Mouse (Mus musculus) lung, adult 18-20 months (tissue): ENCODE results near the gene Fgf22.
"Not testable (repeated sequence)": the region's sequence is repeated elsewhere in the genome, so short reads cannot be mapped to it uniquely, and the experiment has no call there.

ENCODE experiments used
- DNase-seq, 2 experiments: peaks; one replicate each; pipeline ENCODE4 v3.0.0; 2022; ENCODE audit warnings: mixed read lengths in 2 of 2

Gene Fgf22

DNA sequence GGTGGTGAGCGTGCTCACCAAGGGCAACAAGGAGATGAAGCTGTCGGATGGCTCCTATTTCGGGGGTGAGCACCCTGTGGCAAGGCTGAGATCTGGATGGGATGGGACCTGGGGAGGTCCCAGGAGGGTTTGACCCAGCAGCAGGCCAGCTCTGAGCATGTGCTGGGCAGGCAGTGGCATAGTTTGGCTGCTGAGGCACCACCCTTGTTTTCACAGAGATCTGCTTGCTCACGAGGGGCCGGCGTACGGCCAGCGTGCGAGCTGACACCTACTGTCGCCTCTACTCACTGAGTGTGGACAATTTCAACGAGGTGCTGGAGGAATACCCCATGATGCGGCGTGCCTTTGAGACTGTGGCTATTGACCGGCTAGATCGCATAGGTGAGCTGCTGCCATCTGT lies 21.0 kb upstream of the Fgf22 start:
- DNase-seq = no peak

DNA sequence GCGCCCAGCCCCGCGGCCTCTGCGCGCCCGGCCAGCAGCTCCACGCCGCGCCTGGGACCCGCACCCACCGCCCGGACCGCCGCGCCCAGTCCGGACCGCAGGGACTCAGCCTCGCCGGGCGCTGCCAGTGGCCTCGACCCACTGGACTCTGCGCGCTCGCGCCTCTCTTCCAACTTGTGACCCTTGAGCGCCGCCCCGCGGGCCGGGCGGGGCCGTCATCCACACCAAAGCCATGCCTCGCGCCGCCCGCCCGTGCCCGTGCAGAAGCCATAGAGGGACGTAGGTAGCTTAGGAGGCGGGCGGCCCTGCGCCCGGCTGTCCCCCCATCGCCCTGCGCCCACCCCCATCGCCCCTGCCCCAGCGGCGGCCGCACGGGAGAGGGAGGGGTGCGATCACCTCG lies 19.5 kb upstream of the Fgf22 start:
- no peak for DNase-seq

DNA sequence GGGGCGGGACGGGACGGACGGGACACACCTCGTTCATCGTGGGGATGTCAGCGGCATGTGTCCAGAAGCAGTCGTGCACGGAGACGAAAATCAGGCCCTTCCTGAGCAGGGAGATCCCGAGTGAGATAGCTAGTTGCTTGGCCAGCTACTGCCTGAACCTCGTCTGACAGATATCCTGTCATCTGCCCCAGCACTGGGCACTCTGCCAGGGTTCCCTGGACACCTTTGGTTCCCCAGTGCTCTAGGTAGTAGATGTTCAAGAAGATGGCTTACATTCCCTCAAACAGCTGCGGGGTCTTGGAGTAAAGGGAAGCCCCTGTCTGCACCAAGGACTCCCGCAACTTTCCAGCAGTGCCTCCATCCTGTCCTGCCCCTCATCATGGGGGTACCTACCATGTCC lies 18.2 kb upstream of the Fgf22 start:
- DNase-seq = no peak

DNA sequence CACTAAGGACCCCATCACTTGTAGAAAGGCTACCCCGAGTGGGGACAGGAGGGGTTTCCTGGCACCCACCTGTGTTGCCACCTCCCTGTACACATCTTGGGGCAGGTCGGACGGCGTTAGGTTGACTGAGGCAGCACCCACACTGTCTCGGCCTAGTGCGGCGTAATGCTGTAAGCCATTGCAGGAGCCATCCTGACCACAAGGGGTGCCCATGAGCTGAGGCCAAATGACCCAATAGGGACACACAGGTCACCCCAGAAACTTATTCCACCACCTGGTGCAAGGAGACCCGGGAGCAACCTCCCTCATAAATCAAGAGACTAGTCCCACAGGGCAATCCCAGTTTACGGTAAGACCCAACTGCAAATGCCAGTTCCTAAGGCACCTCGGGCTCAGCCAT lies 16.6 kb upstream of the Fgf22 start:
- DNase-seq = peak in 1 of 2 experiments; percentile 23

DNA sequence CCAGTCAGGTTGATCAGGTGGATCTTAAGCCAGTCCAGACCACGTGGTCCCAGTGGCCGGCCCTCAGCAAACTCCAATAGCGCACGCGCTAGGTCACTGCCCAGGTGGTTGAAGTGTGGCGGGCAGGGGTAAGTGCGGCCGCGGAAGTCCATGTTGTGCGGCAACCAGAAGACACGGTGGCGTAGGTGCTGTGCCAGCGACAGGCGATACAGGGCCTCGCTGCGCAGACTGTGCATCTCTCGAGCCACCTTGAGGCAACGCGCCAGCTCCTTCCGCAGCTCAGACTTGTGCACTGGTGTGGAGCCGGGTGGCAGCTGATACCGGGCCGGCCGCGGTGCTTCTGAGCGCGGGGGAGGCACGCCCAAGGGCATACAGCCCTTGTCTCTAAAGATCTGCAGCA lies 15.6 kb upstream of the Fgf22 start:
- DNase-seq = no peak

DNA sequence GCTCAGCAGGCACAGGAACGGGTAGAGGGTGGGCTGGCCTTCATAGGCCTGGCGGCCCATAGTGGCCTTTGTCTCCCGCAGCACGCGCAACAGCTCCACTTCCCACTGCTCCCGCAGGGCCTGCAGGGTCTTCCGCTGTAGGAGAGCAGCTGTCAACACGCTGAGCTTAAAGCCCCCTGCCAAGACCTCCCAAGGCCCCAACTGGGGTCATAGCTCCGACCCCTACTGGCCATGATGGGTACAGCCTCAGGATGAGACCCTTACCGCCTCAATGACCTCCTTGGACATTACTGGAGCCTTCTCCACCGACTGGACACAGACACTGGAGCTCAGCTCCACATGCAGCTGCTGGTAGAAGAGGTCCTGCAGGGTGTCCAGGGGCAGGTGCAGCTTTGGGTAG lies 14.0 kb upstream of the Fgf22 start:
- DNase-seq = no peak

DNA sequence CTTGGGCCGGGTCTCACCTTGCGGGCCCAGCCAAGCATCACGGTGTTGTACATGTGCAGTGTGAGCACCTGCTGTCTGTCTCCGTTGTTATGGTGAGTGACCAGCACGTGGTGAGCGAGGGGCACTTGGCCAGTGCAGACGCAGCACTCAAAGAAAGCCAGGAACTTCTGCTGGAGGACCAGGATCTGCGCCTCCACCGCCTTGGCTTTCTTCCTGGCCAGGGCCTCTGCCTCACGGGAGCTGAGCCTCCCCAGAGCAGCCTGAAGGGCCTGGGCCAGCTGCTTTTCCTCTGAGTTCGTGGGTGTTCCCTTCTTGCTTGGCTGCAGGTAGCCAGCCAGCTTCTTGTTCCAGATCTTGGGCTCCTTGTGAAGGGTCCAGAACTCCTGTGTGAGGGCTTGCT lies 11.7 kb upstream of the Fgf22 start:
- DNase-seq = no peak

DNA sequence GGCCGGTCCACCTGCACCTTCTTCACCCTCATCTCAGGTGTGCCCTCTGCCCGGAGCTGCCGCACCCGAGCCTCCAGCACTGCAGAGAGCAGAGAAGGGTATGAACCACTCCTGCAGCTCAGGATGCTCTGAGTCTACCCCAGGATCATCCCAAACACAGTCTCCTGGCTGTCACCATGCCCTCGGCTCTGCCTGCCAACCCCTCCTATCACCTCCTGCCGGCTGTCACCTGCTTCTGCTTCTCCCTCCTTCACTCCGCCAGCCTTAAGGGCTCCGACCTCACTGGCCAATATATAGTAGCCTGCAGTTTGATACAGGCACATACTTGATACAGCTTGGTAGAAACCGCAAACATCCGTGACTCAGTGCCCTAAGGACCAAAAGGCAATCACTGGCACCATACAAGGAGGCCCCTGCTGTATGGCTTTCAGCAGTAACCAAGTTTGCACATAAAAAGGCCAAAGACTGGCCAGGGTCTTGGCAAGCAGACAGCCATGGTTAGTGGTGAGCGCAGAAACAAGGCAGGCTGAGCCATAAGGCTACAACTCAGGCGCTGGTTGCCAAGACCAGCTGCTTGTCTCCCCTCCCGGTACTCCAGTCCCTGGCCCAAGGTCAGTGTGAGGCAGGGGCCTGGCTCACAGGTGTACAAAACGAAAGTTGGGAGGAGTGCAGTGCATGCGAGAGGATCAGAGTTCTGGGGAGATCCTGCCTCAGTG lies 11.1 kb upstream of the Fgf22 start:
- no peak for DNase-seq

DNA sequence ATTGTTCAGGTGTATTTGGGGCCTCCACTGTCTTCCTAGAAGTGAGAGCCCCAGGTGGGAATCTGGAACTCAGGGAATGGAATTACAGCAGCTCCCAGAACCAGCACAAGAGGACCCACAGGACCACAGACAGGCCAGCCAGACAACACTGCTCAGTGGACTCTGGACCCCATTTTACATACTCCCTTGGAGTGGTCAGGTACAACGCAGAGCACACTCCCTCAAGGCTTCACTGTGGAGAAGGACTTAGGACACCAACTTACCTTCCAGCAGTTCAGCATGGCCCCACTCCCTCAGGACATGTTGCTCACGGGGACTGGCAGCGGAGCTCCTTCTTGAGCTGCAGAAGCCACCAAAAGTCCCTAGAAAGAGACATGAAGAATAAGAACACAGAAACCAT lies 9.5 kb upstream of the Fgf22 start:
- DNase-seq = no peak

DNA sequence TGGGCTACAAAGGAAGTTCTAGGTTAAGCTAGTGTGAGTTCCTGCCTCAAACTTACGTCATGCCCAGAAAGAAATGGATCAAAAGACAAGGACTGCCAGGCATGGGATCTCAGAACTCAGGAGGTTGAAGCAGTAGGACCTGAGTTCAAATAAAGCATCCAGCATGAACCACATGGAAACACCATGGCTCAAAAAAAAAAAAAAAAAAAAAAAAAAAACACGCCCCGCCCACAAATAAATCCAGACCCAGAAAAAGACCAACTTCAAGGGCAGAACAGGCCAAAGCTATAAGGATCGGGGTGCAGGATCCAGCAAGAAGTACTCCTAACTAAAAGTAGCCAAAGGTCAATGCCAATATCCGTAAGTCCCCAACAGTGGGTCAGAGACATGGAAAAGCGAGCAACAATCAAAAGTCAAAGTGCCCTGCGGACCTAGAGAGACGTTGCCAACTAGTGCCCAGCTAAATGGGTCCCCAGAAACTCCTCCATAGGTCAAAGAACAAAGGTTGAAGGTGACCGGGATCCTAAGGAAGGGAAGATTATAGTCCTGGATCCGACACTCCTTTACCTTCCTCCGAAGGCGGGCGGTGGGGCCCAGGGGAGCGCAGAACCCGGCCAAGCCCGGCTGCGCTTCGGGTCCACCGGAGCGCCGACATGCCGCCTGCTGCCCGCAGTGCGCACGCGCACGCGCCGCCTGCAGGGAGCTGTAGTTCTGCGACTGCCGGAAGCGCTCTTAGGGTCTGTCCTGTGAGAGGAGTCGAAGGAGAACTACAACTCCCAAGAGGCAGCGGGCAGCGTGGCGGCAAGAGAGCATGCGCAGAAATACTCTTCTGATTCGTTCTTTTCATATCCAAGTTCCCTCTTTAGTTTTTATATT lies 8.7 kb upstream of the Fgf22 start, which contains the start of gene Polrmt:
Gene Polrmt (minus strand): TSS at position 684 of the 876 bp plus-strand sequence.
- DNase-seq = peak; percentile 97 to 98

DNA sequence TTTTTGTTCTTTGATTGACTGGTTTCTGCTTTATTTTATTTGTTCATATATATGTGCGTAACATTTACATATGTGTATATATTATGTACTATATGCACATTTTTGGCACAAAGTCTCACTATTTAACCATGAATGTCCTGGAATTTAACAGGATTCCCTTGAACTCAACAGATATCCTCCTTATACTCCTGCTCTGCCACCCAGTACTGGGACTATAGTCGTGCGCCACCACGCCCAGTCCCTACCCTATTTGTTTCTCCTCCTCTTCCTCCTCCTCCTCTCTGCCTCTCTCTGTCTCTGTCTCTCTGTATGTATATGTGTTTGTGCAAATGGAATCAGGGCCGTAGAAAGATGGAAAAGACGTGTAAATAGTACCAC lies 8.1 kb upstream of the Fgf22 start:
- no peak for DNase-seq

DNA sequence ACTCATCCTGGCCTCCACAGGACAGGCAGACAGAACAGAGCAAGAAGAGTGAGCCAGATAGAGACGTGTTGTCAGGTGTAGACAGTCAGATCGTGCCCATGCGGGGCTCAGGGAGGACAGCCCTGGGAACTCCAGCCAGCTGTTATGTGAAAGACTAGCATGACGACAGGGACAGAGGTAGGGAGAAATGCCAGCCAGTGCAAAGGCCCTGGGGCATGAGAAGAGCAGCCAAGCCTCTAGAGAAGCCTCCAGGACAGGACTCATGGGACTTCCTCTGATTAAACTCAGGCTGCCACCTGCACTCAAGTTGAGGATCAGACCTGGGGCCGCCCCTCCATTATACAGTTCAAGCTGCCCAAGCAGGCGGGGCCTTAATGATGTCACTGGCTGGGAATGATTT lies 6.4 kb upstream of the Fgf22 start:
- no peak for DNase-seq

DNA sequence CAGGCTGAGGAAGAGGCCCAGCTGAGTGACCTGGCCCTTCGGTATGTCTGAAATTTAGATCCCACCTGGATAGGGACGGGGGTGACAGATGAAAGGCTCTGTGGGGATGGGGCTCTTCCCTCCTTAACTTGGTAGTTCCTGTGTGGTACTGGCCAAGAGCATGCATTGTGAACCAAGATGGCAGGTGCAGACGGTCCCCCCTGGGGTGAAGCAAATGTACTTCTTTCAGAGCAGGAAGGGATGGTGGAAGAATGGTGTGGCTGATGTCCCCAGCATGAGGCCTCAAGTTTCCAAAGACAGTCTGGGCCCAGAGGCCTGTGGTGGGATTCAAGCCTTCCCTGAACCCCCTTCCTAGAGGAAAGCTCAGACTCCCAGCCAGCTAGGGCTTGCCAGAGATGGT lies 978 bp downstream of the Fgf22 start:
- no peak for DNase-seq

DNA sequence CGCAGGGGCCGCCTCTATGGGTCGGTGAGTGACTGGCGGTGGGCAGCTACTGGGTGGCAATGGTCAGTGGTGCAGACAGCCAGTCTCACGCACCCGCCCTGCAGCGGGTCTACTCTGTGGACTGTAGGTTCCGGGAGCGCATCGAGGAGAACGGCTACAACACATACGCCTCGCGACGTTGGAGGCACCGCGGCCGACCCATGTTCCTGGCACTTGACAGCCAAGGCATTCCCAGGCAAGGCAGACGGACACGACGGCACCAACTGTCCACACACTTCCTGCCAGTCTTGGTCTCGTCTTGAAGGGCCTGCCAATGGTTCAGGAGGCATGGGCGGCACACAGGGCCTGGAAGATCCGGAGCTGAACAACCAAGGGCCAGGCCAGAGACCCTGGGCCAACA lies 1.8 kb downstream of the Fgf22 start:
- no peak for DNase-seq

DNA sequence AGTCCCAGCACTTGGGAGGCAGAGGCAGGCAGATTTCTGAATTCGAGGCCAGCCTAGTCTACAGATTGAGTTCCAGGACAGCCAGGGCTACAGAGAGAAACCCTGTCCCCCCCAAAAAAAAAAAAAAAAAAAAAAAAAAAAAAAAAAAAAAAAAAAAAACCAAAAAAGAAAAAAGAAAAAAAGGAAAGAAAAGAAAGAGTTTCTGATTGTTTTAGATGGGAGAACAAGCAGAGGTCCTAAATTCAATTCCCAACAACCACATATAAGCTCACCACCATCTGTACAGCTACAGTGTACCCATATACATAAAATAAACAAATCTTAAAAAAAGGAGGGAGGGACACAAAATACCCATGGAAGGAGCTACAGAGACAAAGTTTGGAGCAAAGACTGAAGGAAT lies 4.8 kb downstream of the Fgf22 start:
- not testable (repeated sequence) for DNase-seq

DNA sequence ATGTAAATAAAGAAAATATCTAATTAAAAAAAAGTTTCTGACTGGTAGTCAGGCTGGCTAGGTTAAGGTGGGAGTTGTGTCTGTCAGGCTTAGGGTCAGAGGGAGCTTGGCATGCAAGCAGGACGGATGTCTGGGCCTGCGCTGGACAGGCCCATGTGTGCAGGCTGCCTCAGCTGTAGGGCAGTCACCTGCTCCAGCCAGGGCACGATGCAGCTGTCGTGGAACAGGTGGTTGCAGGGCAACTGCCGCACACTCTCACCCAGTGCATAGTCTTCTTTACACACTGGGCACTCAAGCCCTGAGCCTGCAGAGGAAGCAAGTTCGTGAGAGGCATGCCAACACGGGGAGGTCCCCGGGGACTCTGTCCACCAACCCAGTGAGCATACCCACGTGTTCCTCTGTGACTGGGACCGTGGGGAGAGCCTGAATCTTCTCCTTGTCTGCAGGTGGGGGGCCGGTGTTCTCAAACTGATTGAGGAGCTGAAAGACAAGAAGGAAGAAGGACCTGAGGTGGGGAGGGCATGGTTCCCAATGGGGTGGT lies 5.8 kb downstream of the Fgf22 start:
- DNase-seq = no peak

DNA sequence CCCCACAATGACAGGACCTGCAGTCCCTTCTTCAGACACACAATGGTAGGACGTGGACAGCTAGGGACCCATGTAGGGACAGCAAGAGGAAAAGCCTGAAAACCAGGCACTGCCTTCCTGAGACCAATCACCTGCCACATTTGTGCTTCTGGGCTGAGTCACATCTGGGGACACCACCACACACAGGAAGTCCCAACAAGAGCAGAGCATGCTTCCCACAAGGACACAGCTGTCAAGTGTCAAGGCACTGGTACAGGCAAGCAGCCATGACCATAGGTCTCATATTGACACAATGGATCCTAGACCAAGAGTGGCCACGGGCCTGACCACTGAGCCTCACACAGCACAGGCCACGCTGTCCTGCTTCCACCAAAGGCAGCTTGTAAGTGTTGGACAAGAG lies 8.0 kb downstream of the Fgf22 start:
- no peak for DNase-seq

DNA sequence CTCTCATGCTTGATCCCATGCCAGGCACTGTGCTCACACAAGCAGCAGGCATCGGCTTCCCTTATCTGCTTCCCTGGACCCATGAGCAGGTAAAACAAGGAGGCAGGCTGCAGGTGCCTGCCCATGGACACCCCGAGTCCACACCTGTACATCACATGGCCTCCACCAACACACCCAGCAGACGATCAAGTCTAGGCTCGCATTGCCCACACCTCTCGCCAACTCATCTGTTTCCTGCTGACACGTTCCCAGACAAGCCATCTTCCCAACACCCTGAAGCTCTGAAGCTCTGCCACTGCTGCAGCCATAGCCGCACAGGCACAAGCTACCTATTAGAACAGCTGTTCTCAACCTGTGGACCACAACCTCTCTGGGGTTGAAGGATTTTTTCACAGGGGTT lies 9.4 kb downstream of the Fgf22 start:
- DNase-seq = no peak

DNA sequence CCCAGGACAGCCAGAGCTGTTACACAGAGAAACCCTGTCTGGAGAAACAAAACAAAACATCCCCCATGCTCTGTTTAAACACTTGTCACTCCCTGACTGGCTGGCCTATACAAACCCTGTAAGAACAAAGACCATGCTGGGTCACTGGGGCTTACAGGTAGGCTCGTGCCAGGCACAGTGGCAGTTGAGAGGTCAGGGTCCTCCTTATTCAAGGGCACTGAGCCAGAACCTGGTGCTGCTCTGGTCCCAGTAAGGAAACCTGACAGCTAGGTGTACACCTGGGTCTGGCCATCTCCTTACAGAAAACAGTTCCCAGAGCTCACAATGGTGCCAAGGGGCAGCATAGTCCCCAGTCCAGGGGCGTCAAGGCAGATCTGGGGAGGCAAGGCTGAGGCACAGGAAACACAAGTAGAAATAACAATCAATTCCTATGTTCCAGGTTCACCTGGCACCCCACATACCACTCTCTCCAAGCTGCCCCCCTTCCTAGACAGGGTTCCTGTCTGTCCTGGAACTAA lies 10.4 kb downstream of the Fgf22 start:
- DNase-seq = no peak

DNA sequence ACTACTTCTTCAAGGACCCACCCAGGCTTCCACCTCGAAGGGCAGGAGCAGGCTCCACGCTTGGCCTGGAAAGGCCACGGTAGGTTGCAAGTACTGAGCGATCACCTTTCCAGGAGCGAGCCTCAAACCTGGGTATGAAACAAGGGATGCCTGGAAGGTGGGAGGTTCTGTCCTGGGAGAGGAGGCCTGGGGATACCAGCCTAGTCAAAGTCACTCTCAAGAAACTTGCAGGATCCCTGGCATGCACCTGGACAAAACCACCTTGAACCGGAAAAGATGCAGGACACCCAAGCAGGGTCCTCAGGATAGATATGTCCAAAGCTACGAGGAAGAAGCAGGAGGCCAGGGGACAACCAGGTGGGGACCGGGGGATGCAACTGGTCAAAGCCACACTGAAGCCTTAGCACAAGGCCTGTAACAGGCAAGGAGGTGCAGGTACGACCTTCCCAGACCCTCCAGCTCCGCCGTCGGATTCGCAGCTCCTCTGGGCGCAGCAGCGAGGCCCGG lies 11.2 kb downstream of the Fgf22 start:
- peak in 1 of 2 experiments; percentile 25 for DNase-seq

DNA sequence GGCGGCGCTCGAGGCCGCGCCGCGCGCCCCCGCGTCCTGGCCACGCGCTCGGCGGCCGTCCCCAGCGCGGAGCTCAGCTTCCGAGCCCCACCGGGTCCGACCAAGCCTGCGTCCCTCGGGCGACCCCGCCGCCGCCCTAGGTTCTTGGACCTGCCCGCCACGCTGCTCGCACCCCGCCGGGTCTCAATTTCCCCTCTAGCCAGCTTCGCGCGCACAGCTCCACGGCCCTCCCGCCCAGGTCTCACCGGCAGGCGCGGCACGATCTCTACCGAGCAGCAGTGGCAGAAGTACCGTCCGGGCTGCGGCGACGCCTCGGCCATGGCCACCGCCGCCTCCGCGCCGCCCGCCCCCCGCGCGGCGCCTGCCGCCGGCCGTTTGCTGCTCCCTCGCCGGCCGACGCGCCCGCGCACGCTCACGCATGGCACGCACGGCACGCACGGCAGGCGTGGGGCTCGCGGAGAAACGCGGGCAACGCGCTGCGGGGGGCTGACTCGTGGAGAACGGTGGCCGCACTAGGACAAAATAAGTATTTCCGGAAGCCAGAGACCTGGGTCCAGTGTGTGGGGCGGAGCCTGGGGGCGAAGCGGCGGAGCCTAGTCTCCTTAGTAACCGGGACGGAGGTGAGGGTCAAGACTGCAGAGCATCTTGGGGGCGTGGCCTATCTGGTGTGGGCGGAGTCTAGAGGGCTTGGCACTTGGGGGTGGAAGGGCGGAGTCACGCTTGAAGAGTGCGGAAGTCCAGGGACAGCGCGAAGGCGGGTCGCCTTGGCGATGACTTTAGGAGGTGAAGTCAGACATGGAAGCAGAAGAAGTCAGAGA lies 11.8 kb downstream of the Fgf22 start, which contains the start of gene Rnf126:
Gene Rnf126 (minus strand): TSS at position 445 of the 818 bp plus-strand sequence.
- peak; percentile 99 for DNase-seq
